ENCODE assay signal across 8 mouse cellular contexts in genomic region chrX:12159981-12160656, GRCm38 (mm10). TPM values are rescaled to one million over a fixed set of nuclear protein-coding genes. Genes with fewer than 3 reads are reported as not detected.
DNase-seq lines count a peak whose midpoint lies in the region; ATAC-seq and TF ChIP-seq lines count a peak whose summit lies in the region.

TSS of gene Bcor (minus strand) at chrX:12160355.

- no peak; the same call in 1 of the 2 replicates for TF ChIP-seq RAD21 in CH12.LX (IDR thresholded peaks at IDR 0.05; ENCODE audit: low read depth, low read length)

- H3K27ac ChIP-seq in CH12.LX (ENCODE audit: insufficient read depth, low read depth), result peak within 1 kb of the TSS; percentile 27; the same call in 1 of the 2 replicates
- peak within 1 kb of the TSS; percentile 62 for H3K27ac ChIP-seq in forebrain, postnatal 0 days (ENCODE audit: low read depth, low read length)
- H3K27ac ChIP-seq in hindbrain, embryonic 11.5 days (ENCODE audit: low read depth, low read length), result peak within 1 kb of the TSS; percentile 79

- ATAC-seq in forebrain, postnatal 0 days, result peak; percentile 60
- peak; percentile 31 for ATAC-seq in hindbrain, embryonic 11.5 days (ENCODE audit: low FRiP score)

- peak within 1 kb of the TSS; percentile 23 to 75 (median 36) for H3K4me3 ChIP-seq in CH12.LX (replicated peaks in 1 of 3; ENCODE audit: low read depth in 2 of 3, low read length in 2 of 3, poor library complexity in 1 of 3)
- peak within 1 kb of the TSS; percentile 43 for H3K4me3 ChIP-seq in forebrain, postnatal 0 days (ENCODE audit: low read depth, low read length)
- H3K4me3 ChIP-seq in hindbrain, embryonic 11.5 days (ENCODE audit: low read depth, low read length), result peak within 1 kb of the TSS; percentile 43

- no peak for TF ChIP-seq EP300 in CH12.LX (IDR thresholded peaks at IDR 0.05; ENCODE audit: low read length)

- 11% methylated on average over 42 of the region's 56 CpGs for WGBS in forebrain, postnatal 0 days
- WGBS in hindbrain, embryonic 11.5 days, result 8% methylated on average over 25 of the region's 56 CpGs

- peak; percentile 18 for DNase-seq in CH12.LX (ENCODE audit: extremely low read depth)
- peak; percentile 76 for DNase-seq in adrenal gland, postnatal 10 days
- peak; percentile 48 for DNase-seq in forebrain, postnatal 0 days
- DNase-seq in hindbrain, embryonic 11.5 days (ENCODE audit: low spot score), result peak; percentile 67
- no peak for DNase-seq in left cerebral cortex, adult 8-10 months (ENCODE audit: low spot score in 2 of 2)
- DNase-seq in lung, postnatal 4 days, result peak; percentile 76 to 85
- DNase-seq in right cerebral cortex, postnatal 25 days, result peak; percentile 56
- DNase-seq in cerebellum, adult 8-10 months, result no peak

- no peak; the same call in 1 of the 2 replicates for TF ChIP-seq POLR2A in CH12.LX (IDR thresholded peaks at IDR 0.05; ENCODE audit: low read depth, low read length)

- H3K9me3 ChIP-seq in CH12.LX (replicated peaks; ENCODE audit: low read length), result peaks cover 4% of the 10 kb centered on the region
- H3K9me3 ChIP-seq in forebrain, postnatal 0 days (ENCODE audit: low read length), result no peaks in the 10 kb centered on the region
- H3K9me3 ChIP-seq in hindbrain, embryonic 11.5 days (ENCODE audit: control insufficient read depth, low read length), result no peaks in the 10 kb centered on the region

- peaks cover 0 to 13% of the 10 kb centered on the region in 2 experiments; a peak in 3 of 4 replicates for H3K4me1 ChIP-seq in CH12.LX (ENCODE audit: control insufficient read depth in 1 of 2, insufficient read depth in 2 of 2)
- no peaks in the 10 kb centered on the region for H3K4me1 ChIP-seq in forebrain, postnatal 0 days (ENCODE audit: insufficient read depth)
- H3K4me1 ChIP-seq in hindbrain, embryonic 11.5 days (replicated peaks; ENCODE audit: control insufficient read depth, insufficient read depth, low read length), result no peaks in the 10 kb centered on the region

- H3K79me2 ChIP-seq in CH12.LX (replicated peaks; ENCODE audit: control insufficient read depth, extremely low read depth, insufficient read depth, poor library complexity, severe bottlenecking), result no peaks in the 10 kb centered on the region

- no peaks in the 10 kb centered on the region for H3K36me3 ChIP-seq in CH12.LX (replicated peaks in 1 of 2; ENCODE audit: control insufficient read depth in 1 of 2, insufficient read depth in 1 of 2, low read length in 1 of 2)
- no peaks in the 10 kb centered on the region for H3K36me3 ChIP-seq in forebrain, postnatal 0 days (ENCODE audit: insufficient read depth)
- H3K36me3 ChIP-seq in hindbrain, embryonic 11.5 days (ENCODE audit: control insufficient read depth, insufficient read depth, low read length), result no peaks in the 10 kb centered on the region

- dilution Hi-C loops in CH12.LX (cut with MboI; ENCODE audit: extremely low pct_ligation_motif_present, extremely low pct_unique_long_range_greater_than_20kb, low sequenced_read_pairs), result no loop called here

- no peak for TF ChIP-seq CTCF in CH12.LX (conservative IDR thresholded peaks at IDR 0.05 in 1 of 2, IDR thresholded peaks at IDR 0.05 in 1 of 2; ENCODE audit: low read depth in 2 of 2, low read length in 2 of 2)
- TF ChIP-seq CTCF in forebrain, postnatal 0 days (IDR thresholded peaks at IDR 0.05; ENCODE audit: low read depth), result no peak

- peak within 1 kb of the TSS; percentile 41 for H3K4me2 ChIP-seq in CH12.LX (ENCODE audit: insufficient read depth, low read depth, poor library complexity, severe bottlenecking)
- peak within 1 kb of the TSS; percentile 59 for H3K4me2 ChIP-seq in forebrain, postnatal 0 days (ENCODE audit: low read depth)
- peak within 1 kb of the TSS; percentile 66 for H3K4me2 ChIP-seq in hindbrain, embryonic 11.5 days (replicated peaks; ENCODE audit: low read depth, low read length)

- in situ Hi-C loops in CH12.LX (cut with MboI; ENCODE audit: low pct_ligation_motif_present, low pct_unique_long_range_greater_than_20kb, low sequenced_read_pairs), result no loop called here

- no peaks in the 10 kb centered on the region for H3K27me3 ChIP-seq in CH12.LX (replicated peaks)
- H3K27me3 ChIP-seq in forebrain, postnatal 0 days (ENCODE audit: insufficient read depth, low read length), result no peaks in the 10 kb centered on the region
- H3K27me3 ChIP-seq in hindbrain, embryonic 11.5 days (ENCODE audit: control insufficient read depth, insufficient read depth, low read length), result peaks cover 48% of the 10 kb centered on the region

- H3K9ac ChIP-seq in CH12.LX (ENCODE audit: insufficient read depth, low read depth), result peak within 1 kb of the TSS; percentile 90
- peak within 1 kb of the TSS; percentile 56 for H3K9ac ChIP-seq in forebrain, postnatal 0 days
- peak within 1 kb of the TSS; percentile 64 for H3K9ac ChIP-seq in hindbrain, embryonic 11.5 days (ENCODE audit: low read depth, low read length)

TF ChIP-seq in CH12.LX, 34 proteins besides CTCF, POLR2A, EP300 and RAD21:
- no peak for TF ChIP-seq SMC3 (IDR thresholded peaks at IDR 0.05; ENCODE audit: low read depth, low read length)
- peak; percentile 94 for TF ChIP-seq BHLHE40 (IDR thresholded peaks at IDR 0.05; ENCODE audit: low read depth, low read length)
- no peak for TF ChIP-seq TBP (conservative IDR thresholded peaks at IDR 0.05; ENCODE audit: low read depth, low read length)
- peak; percentile 54 for TF ChIP-seq USF1 (IDR thresholded peaks at IDR 0.05; ENCODE audit: low read depth, low read length)
- peak; percentile 45; the same call in 1 of the 2 replicates for TF ChIP-seq IRF4 (IDR thresholded peaks at IDR 0.05; ENCODE audit: low read depth, low read length)
- peak; percentile 63 for TF ChIP-seq ELF1 (IDR thresholded peaks at IDR 0.05; ENCODE audit: low read depth, low read length)
- peak; percentile 23; the same call in 1 of the 2 replicates for TF ChIP-seq UBTF (IDR thresholded peaks at IDR 0.05; ENCODE audit: low read depth, low read length)
- TF ChIP-seq KAT2A (IDR thresholded peaks at IDR 0.05; ENCODE audit: insufficient replicate concordance, low read length), result no peak

RNA-seq across cellular contexts. Expression of gene Bcor, which starts in this region (rescaled TPM):
- total RNA-seq in CH12.LX (2012; rRNA removed), result 40.0 and 41.1 TPM in 2 replicates
- 14.3 and 14.6 TPM in 2 replicates for total RNA-seq in CH12.LX (2014; rRNA removed)
- 29.6 and 33.8 TPM in 2 replicates for polyA plus RNA-seq in CH12.LX (2012; ENCODE audit: insufficient read length, low read depth)
- total RNA-seq in adrenal gland, postnatal 10 days (2021), result 10 to 100 TPM; 21.1 to 23.3 TPM
- 32.1 and 33.5 TPM in 2 replicates for total RNA-seq in forebrain, postnatal 0 days (2014; rRNA removed)
- polyA plus RNA-seq in forebrain, postnatal 0 days (2015; fragmentation: Nextera tagmentation; extraction: Ambion mirVana), result 10.3 and 10.5 TPM in 2 replicates
- 23.1 and 24.6 TPM in 2 replicates for polyA plus RNA-seq in hindbrain, embryonic 11.5 days (2014; fragmentation: Nextera tagmentation; extraction: Ambion mirVana)
- 10 to 100 TPM; 27.1 to 32.2 (median 27.4) TPM for total RNA-seq in left cerebral cortex, adult 8-10 months (2022)

Comparison
In these comparisons a context has a peak if more than half of its experiments do, and no peak if none do; other contexts are left out.
1. DNase-seq: peak in CH12.LX (single experiment), adrenal gland, postnatal 10 days (single experiment), forebrain, postnatal 0 days (single experiment), hindbrain, embryonic 11.5 days (single experiment), lung, postnatal 4 days (2 of 2) and right cerebral cortex, postnatal 25 days (single experiment); none in left cerebral cortex, adult 8-10 months (0 of 2) and cerebellum, adult 8-10 months (single experiment).
2. H3K27ac ChIP-seq: peak in every context shown above with its lines; median percentile 79 in hindbrain, embryonic 11.5 days; 62 in forebrain, postnatal 0 days; 27 in CH12.LX.
3. Peak in every context shown above with its lines, with median percentiles within 50 percentile points of each other: H3K4me2 ChIP-seq, H3K4me3 ChIP-seq and H3K9ac ChIP-seq.